Mouse (Mus musculus) erythroblast, embryonic 14.5 days (primary cell): ENCODE results near the gene Pcca.

Experiments
- GATA1 ChIP-seq: IDR thresholded peaks from 2 replicates; pipeline ENCODE4 v1.6.1; 2012; ENCODE audit warnings: low read length, inconsistent platforms, mixed read lengths
- TAL1 ChIP-seq: IDR thresholded peaks from 3 replicates; pipeline ENCODE4 v1.6.1; 2012; ENCODE audit warnings: low read length, inconsistent platforms, mixed read lengths

GRCm38 (mm10) chr14:122729431-122730073, 195.4 kb downstream of the Pcca start:
- TF ChIP-seq GATA1, result no peak
- no peak for TF ChIP-seq TAL1
